Mouse (Mus musculus) heart, postnatal 36 days (tissue): Measurements from ENCODE around the gene Mrpl27. TPM values are rescaled to one million over a fixed set of nuclear protein-coding genes. Genes with fewer than 3 reads are reported as not detected.
"Not testable (repeated sequence)": the region's sequence is repeated elsewhere in the genome, so short reads cannot be mapped to it uniquely, and the experiment has no call there.

Source experiments
- DNase-seq, 2 experiments: peaks; one replicate each; pipeline ENCODE4 v3.0.0; 2021 to 2022
- intact Hi-C: fragments of 180-260 bp; cut with DNase I; formaldehyde crosslinking; loops from one replicate; pipeline ENCODE4 v1.15.1; 2025
- total RNA-seq, 2 experiments: library from RNA; stranded (reverse); gene quantifications; 2 replicates each; pipeline ENCODE4 v1.2.3; 2021

Gene Mrpl27
- total RNA-seq, result 10 to 100 TPM; 59.2 to 60.1 TPM

DNA sequence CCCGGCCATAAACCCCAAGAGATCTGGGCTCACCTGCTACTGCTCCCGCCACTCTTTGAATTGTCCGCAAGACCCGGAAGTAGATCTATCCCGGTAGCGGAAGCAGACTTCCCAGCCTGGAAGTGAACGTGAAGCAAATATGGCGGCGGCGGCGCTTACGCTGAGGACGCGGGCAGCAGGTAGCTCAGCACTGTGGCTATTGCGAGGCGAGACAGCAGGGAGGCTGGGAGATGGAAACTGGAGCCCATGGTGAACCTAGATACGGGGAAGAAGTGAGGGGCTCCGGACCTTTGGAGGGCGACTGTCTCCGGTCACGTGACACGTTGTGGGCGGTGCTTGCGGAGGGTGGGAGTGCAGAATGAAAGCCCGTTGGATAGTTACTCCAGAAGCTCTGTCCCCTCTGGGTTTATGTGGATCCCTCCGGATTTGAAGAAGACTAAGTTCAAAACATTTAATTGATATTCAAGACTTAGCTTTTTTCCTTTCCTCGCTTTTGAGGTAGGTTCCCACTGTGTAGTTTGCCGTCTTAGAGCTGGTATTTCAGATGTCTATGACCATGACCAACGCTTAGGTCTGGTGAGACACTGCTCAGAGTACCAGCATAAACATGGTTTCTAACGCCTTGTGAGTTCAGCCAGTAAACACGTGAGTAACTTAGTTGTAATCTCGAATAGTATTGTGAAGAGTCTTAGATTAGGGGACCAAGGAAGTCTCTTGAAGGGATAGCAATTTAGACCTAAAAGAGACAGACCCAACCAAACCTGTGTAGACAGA is at the start of gene Mrpl27, which contains the start of gene Eme1:
TSS of gene Mrpl27 (plus strand) at position 105 of the 774 bp plus-strand sequence.
TSS of gene Eme1 (minus strand) at position 302 of the 774 bp plus-strand sequence.
- intact Hi-C loops, result no loop called here
- DNase-seq, result peak; percentile 89 to 90

DNA sequence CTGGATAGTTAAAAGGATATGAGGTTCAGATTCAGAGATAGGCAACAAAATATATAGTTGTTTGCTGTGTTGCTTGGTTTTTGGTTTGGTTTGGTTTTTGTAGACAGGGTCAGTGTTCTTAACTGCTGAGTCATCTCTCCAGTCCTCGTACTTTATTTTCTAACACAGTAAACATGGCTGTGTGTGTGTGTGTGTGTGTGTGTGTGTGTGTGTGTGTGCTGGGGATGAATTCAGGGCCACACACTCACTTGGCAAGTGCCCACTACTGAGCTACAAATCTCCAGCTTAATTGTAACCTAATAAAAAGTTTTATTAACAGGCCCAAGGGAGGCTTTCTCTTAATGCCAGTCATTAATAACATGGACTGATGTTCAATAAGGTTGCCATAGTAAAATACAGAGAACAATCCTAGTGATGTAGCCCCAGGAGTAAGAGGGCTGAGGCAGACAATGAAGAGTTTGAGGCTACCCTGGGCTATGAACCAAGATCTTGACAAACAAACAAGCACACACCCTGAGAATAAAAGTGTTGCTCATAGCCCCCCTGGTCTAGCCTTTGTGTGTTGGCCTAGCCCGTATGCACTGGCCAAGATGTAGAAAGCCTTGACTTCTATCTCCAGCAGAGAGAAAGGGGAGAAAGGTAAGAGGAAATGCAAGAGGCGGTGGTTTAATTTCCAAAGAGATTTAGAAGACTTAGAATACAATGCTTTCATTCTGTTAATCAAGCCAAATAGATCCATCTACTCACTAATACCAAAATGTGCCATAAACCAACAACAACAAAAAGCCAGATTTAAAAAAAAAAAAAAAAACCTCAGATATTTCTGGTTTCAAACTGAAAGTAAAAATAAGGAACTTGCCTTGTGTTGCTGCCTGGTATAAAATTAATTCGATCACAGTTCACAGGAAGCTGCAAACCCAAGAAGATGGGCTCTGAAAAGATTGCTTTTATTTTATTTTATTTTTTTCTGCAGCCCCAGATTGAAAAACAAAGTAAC is 42.5 kb upstream of the Mrpl27 start:
- no peak for DNase-seq
- intact Hi-C loops, result no loop called here

DNA sequence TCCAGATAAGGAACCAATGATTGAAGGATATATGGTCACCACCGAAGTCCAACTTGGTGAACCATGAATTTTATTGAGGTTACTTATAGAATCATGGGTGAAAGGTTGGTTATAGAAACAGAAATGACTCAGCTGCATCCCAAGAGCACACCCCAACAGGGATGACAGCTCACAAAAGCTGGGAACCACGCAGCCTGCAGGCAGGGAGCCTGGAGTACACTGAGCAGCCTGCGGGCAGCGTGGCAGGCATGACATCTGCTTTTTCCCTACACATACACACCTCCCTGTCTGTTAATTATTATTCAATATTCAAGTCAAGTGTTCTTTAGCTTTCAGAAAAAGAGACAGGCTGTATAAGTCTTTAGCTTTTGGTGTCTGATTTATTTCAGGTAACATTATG is 39.0 kb upstream of the Mrpl27 start:
- no peak for DNase-seq
- intact Hi-C loops, result no loop called here

DNA sequence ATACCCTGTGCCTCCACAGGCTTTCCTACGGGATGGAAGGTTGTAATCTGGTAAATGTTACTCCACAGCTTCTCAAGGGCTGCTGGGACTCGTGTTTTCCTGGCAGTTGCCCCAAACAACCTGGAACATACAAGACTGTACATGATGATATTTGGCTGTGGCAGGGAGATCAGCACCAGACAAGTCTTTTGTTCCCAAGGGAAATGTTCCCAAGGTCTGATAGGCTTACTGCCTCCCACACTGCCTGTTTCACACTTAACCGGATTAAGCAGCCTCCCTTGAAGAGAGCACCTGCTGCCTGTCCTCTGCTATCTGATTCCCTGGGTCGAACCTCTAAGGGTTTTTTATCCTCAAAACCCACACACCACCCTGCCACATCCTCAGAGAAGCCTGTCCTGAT is 38.1 kb upstream of the Mrpl27 start:
- DNase-seq, result no peak
- intact Hi-C loops, result no loop called here

DNA sequence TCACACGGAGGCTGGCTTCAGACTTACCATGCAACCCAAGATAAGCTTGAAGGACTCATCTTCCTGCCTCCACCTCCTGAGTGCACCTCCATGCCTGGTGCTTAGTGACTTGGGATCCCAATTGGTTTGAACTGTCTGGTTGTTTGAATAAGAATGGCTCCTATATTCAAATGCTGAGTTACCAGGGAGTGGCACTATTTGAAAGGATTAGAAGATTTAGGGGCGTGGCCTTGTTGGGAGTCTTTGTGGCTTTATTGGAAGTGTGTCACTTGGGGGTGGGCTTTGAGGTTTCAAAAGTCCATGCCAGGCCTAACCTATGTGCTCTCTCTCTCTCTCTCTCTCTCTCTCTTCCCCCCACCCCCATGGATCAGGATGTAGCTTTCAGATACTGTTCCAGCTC is 35.9 kb upstream of the Mrpl27 start:
- DNase-seq, result no peak
- intact Hi-C loops, result no loop called here

DNA sequence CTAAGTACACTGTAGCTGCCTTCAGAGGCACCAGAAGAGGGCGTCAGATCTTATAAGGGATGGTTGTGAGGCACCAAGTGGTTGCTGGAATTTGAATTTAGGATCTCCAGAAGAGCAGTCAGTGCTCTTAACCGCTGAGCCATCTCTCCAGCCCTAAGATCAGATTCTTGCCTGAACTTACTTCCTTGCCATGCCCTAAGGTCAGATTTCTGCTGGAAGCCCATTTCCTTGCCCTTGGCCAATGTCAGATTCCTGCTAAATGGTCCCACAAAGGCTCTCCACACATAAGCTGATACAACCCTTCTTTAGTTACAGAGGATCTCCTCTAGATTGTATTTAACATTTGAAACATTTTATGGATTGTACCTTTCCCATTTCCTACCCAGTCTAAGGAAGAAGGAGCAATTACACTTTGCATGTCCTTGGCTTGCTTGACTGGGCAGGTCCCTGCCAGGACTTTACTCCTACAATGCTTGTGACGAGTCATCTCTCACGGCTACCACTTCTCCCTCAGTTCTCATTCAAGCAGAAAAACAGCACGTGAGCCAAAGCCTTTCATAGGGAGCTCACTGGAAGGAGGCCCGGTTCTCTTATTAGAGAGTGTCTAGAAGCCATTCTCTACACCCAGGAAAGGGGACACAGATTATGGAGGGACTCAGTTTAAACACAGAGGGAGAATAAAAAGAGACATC is 32.7 kb upstream of the Mrpl27 start:
- no peak for DNase-seq
- intact Hi-C loops, result no loop called here

DNA sequence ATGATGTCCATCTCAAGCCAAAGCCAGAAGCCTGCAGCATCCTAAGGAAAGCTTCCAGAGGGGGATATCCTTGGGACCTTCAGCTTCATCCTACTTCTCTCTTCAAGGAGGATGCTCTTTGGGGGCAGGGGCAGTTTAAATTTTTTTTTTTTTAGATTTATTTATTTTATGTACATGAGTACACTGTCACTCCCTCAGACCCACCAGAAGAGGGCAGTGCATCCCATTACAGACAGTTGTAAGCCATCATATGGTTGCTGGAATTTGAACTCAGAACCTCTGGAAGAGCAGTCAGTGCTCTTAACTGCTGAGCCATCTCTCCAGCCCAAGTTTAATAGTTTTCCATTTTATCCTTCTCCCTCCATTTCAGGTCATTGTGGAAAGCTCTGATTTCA is 32.1 kb upstream of the Mrpl27 start:
- DNase-seq, result no peak
- intact Hi-C loops, result no loop called here

DNA sequence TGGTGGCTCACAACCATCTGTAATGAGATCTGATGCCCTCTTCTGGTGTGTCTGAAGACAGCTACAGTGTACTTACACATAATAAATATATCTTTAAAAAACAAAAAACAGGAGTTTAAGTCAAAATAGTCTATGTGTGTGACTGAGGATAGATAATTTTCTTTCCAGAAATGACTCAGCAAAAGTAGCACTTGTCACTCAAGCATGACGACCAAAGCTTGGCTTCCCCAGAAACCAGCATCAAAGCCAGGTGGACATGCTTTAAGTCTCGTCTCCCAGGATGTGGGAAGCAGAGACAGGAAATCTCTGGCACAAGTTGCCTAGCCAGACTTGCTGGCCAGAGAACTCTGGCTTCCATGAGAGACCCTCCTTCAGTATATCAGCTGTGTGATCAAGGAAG is 31.4 kb upstream of the Mrpl27 start:
- no peak for DNase-seq
- intact Hi-C loops, result no loop called here

DNA sequence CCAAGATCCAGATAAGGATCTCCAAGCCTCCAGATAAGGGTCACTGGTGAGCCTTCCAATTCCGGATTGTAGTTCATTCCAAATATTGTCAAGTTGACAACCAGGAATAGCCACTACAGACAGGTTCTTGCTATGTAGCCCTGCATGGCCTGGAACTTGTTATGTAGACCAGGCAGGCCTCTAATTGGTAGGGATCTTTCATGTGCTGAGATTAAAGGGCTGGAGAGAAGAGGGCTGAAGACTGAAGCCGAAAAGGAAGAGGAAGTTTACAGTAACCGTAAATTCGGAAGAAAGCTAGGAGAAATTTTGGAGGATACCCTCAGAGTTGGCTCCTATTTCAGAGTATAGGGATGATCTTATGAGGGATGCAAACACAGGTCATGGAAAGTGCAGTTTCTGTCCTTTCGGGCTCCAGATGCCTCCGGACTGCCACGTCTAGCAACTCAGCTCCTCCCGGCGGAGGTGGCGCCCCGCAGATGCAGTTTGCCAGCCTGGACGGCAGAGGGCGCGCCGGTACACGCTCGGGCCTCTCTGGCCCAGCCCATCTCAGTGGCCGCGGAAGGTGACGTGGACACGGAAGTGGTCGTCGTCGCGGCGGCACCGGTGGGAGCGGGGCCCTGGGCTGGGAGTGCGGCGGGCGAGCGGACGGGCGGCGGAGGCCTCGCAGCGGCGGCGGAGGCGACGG is 24.2 kb upstream of the Mrpl27 start, which contains the start of gene Lrrc59:
TSS of gene Lrrc59 (plus strand) at position 569 of the 685 bp plus-strand sequence.
- DNase-seq, result peak; percentile 97 to 98
- intact Hi-C loops, result no loop called here

DNA sequence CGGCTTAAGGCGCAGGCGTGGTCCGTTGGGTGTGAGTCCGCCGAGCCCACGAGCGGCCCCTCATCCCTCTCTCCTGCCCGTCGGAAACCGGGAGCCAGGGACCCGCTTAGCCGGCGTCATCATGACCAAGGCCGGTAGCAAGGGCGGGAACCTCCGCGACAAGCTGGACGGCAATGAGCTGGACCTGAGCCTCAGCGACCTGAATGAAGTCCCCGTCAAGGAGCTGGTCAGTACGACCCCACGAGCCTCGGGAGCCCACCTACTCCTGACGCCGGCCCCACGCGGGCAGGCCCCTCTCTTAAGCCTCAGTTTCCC is 23.7 kb upstream of the Mrpl27 start:
- DNase-seq, result no peak
- intact Hi-C loops, result loop anchor here (5.0 kb wide), 1 partner anchor 87 kb away; no protein-coding TSS in a partner anchor

DNA sequence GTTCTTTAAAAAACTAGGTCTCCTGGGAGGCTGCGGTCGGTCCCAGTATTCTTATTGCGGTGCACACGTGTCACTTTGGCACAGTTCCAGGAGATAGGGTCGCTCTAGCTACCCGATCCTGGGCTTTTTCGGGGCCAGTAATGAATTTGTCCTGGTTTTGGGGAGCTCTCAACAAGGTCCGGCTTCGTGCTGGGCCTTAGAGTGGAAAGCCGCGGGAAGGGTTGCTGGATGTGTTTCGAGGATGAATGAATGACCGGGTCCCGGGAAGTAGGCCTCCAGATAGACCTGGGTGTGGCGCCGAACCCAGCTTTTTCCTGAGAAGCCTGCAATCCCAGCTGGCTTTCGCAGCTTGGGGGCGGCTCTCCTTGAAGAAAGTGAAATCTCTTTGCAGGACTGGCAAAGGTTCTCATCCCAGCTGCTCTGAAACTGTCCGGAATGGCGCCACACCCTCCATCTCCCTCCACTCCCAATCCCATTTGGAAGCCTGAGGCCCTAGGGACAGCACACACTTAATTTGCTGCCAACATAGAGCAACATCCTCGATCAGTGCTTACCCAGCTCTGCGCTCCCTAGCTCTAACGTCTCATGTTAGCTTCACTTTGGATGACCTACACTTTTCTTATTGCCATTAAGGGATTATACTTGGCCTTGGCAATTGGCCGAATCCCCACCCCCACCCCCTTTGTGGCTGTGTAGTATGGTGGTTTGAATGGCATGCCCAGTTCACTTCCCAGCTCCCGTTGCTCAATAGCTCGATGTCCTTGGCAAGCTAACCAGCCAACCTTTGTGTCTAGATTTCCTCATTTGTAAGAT is 23.2 kb upstream of the Mrpl27 start:
- intact Hi-C loops, result loop anchor here (5.0 kb wide), 1 partner anchor 87 kb away; no protein-coding TSS in a partner anchor
- peak; percentile 45 to 60 for DNase-seq

DNA sequence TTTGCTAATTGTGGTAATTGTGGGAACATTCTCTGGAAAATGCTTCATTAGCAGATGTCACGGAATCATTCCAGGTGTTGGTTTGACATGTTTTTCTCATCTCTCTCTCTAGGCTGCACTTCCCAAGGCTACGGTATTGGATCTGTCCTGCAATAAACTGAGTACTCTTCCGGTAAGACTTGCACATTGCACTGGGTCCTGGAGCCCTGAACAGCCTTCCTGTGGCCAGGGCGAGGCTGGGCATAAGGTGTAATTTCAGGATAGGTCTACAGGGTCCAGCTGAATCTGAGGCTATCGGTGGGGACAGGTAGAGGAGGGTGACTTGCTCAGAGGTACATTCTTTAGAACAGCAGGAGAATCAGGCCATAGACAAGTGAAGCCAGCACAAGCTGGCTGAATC is 21.6 kb upstream of the Mrpl27 start:
- DNase-seq, result no peak
- intact Hi-C loops, result loop anchor here (5.0 kb wide), 1 partner anchor 85 kb away; no protein-coding TSS in a partner anchor

DNA sequence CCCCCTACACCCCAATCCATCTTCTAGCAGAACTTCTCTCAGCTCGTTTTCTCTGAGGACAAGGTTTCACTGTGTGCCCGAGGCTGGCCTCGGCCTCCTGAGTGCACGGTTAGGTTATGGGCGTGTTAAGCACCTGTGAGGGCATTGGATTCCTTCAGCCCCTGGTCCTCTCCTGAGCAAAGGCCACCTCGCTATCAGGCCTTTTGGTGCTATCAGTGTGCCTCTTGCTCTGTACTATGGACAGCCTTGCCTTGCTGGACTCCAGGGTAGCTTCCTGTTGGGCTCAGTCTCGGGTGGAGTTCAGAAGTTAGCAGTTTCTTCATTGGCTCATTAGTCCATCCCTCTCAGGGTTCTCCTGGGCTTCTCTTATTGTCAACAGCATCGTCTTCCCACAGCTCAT is 20.6 kb upstream of the Mrpl27 start:
- no peak for DNase-seq
- intact Hi-C loops, result loop anchor here (5.0 kb wide), 1 partner anchor 84 kb away; no protein-coding TSS in a partner anchor

DNA sequence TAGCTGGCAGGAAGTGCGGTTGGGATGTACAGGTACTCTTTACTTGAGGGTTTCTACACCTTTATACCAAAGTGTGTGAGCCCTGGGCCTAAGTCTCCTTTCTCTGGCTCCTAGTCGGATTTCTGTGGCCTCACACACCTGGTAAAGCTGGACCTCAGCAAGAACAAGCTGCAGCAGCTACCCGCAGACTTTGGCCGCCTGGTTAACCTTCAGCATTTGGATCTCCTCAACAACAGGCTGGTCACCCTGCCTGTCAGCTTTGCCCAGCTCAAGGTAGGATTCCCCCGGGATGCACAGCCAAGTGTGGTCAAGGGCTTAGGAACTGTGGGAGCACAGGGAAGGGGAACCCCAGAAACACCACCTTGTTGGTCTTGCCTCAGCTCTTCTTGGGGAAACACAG is 19.1 kb upstream of the Mrpl27 start:
- intact Hi-C loops, result loop anchor here (5.0 kb wide), 1 partner anchor 83 kb away; no protein-coding TSS in a partner anchor
- DNase-seq, result no peak

DNA sequence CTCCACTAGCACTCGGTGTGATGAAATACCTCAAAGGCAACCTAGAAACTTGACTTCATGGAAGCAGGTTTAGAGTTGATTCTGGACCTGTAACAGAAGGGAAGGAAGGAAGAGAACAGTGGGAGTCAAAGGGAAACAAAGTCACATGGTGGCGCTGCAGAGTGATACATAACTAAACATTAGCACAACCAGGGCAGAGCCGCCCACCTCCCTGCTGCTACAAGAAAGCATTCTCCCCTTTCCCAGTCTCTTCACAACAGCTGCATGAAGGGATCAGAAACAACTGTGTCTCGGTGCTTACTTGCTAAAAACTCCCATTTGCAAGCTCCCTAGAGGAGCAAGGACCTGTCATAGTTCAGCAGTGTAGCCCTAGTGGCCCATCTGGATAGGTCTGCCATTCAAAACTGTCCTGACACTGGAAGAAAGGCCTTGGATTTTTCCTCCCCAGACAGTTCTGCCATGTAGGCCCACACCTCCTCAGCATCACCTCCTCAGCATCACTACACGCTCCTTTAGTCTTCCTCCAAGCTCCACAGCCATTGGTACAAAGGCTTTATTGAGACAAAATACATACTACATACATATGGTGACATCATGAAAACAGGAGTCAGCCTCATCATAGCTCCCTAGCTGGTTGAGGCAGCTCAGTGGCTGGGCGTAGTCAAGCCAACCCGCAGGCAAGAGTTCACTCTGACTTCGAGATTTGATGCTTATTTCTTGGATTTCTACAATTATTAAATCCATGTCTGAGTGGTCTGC is 8.9 kb upstream of the Mrpl27 start:
- intact Hi-C loops, result no loop called here
- DNase-seq, result no peak

DNA sequence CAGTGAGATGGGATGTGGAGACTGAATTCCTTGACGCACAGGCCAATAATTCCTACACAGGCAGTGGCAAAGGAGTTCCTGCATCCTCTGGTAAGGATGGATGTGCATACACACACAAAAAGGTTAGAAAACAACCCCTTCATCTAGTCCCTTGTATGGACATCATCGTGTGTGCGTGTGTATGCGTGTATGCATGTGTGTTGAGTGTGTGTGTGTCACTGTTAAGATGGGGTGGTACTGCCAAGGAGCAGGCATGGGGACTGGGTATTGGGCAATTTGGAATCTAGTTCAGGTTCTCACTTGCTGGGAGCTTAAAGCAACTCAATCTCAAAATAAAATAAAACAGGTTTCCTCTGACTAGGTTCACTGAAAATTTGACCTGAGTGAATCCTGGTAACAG is 7.1 kb upstream of the Mrpl27 start:
- intact Hi-C loops, result no loop called here
- DNase-seq, result no peak

DNA sequence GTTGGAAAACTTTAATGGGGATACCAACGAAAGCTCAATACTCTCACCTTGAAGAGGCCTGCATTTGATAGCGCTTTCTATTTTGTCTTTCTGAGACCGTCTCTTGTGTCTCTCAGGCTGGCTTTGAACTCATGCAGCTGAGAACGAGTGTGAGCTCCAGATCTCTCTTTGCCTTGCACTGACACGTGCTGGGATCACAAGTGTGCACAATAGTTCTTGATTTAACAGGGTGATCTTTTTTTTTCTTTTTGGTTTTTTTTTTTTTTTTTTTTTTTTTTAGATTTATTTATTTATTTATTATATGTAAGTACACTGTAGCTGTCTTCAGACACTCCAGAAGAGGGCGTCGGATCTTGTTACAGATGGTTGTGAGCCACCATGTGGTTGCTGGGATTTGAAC is 2.3 kb upstream of the Mrpl27 start:
- intact Hi-C loops, DNase-seq: not testable (repeated sequence)

DNA sequence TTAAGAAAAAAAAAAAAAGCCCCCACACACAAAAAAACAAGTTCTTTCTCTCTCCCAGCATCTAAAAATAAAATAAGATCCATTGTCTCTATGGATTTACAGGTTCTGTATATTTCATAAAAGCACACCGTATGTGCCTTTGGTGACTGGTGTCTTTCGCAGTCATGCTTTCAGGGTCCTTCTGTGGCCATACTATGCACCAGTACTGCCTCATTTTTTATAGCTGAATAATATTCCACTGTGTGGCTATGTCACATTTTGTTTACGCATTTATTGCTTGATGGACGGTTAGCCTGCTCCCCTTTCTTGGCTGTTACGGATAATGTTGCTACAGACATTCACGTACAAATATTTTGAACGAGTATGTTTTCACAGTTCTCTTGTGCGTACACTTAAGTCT is 594 bp upstream of the Mrpl27 start:
- intact Hi-C loops, result no loop called here
- DNase-seq, result no peak

DNA sequence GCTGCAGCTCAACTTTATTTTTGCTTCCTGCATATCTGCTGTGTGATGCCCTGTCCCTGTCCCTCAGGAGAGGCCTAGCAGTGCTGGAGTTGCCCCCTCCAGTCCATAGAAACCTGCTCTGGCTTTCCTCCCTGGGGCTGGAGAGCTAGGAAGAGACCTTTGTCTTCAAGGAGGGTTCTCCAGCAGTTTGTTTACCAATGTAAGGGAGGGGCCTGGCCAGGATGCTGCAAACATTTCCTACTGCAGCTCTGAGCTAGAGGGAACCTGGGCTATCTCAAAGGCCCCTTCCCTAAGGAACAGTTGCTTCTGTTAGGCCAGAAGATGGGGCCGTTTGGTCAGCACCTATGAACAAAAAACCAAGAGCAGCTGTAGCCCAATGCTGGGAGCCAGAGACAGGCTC is 7.8 kb downstream of the Mrpl27 start:
- no peak for DNase-seq
- intact Hi-C loops, result no loop called here
